Mouse (Mus musculus) testis, postnatal 14 days (tissue): ENCODE results near the gene Gm20388.
A peak's percentile ranks its signal among the peaks of the same experiment; 100 is the strongest.
"Not testable (repeated sequence)": the region's sequence is repeated elsewhere in the genome, so short reads cannot be mapped to it uniquely, and the experiment has no call there.

Source experiments
- DNase-seq: peaks from one replicate; pipeline ENCODE4 v3.0.0; 2021; ENCODE audit warnings: low spot score

Gene Gm20388

DNA sequence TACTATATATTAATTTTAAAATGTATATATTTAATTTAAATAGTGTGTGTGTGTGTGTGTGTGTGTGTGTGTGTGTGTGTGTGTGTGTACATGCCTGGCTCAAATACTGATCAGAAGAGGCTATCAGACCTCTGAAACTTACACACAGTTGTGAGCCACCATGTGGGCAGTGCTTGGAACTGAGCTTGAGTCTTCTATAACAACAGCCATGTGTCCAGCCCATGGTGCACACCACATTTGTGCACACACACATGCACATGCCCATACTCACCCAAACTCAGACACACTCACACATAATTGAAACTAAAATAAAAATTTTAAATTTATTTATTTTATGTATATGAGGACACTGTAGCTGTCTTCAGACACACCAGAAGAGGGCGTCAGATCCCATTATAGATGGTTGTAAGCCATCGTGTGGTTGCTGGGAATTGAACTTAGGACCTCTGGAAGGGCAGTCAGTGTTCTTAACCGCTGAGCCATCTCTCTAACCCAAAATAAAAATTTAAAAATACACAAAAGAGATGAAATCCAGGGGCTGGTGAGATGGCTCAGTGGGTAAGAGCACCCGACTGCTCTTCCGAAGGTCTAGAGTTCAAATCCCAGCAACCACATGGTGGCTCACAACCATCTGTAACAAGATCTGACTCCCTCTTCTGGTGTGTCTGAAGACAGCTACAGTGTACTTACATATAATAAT lies 3504.5 kb downstream of the Gm20388 start:
- not testable (repeated sequence) for DNase-seq

- peak; percentile 74 for DNase-seq
These were observed 3505.6 kb downstream of the Gm20388 start for GRCm38 (mm10) chr8:123415967-123416943.

- DNase-seq: no peak
These were observed 3506.4 kb downstream of the Gm20388 start for GRCm38 (mm10) chr8:123416944-123417555.

GRCm38 (mm10) chr8:123419711-123420110 lies 3509.1 kb downstream of the Gm20388 start:
- no peak for DNase-seq

GRCm38 (mm10) chr8:123420525-123421281 lies 3510.1 kb downstream of the Gm20388 start:
- DNase-seq: no peak

GRCm38 (mm10) chr8:123421325-123421724 lies 3510.7 kb downstream of the Gm20388 start:
- no peak for DNase-seq

- peak; percentile 64 for DNase-seq
These were observed 3511.6 kb downstream of the Gm20388 start for GRCm38 (mm10) chr8:123422056-123422780.

DNA sequence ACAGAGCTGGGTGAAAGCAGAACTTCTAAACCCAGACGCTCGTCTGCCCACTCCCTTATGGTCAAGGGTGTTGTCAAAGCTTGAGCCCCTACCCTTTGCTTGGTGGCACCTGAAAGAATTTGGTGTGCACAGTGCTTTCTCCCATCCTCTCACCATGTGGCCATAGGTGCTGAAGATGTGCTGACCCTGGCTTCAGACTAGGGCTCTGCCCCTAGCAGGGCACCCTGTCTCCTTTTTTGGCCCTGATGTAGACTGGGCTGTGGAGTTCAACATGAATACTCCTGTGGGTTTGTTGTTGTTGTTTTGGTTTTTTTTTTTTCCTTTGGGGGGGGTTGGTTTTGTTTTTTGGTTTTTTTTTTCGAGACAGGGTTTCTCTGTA lies 3512.1 kb downstream of the Gm20388 start:
- DNase-seq: no peak

DNA sequence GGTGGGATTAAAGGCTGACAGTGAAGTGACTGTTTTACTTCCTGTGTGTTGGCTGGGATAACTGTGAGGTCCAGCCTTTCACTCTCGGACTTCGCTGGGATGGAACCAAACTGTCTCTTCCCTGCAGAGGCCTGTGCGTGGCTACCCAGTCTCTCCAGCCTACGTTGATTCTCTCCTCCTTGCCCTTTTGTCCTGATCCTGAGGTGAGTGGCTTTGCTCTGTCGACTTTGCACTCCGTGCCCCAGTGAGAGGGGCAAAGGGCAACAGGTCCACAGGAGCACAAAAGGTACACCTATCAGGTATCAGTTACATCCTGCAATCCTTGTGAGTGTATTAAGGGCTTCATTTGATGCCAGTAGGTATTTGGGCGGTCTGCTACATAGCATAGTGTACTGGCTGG lies 3512.8 kb downstream of the Gm20388 start, which contains the start of gene Def8:
TSS of gene Def8 (plus strand) at position 87 of the 400 bp plus-strand sequence.
- DNase-seq: no peak

- DNase-seq: no peak
These were observed 3516.2 kb downstream of the Gm20388 start for GRCm38 (mm10) chr8:123426511-123427509.

GRCm38 (mm10) chr8:123427639-123428275 lies 3517.1 kb downstream of the Gm20388 start:
- DNase-seq: no peak

GRCm38 (mm10) chr8:123428343-123428893 lies 3517.8 kb downstream of the Gm20388 start:
- DNase-seq: no peak

DNA sequence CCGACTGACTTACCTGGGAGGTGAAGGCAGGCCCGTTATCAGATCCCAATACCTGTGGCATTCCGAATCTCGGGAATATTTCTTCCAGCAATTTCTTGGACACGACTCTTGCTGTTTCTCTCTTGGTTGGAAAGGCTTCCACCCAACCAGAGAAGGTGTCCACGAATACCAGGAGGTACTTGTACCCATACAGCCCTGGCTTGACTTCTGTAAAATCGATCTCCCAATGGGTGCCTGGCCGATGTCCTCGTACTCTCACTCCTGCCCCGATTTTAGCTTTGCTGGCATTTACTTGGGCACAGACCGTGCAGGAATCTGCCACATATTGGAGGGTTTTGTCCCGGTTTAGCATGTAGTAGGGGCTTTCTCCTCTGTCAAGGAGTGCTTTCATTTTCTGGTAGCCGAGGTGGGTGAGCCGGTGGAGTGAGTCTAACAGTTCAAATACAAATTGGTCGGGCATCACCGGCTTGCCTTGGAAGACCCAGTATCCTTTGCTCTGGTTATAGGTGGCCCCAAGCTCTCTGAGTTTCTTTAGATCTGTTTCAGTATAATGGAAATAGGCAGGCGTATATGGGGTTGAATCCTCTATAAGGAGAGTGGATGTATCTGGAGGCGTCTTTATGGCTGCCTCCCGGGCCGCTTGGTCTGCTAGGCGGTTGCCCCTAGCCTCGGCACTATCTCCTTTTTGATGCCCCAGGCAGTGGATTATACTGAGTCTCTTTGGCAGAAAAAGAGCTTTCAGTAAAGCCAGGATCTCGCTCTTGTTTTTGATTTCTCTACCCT lies 3518.5 kb downstream of the Gm20388 start:
- no peak for DNase-seq

GRCm38 (mm10) chr8:123429722-123430013 lies 3519.0 kb downstream of the Gm20388 start:
- DNase-seq: not testable (repeated sequence)

- not testable (repeated sequence) for DNase-seq
These were observed 3520.3 kb downstream of the Gm20388 start for GRCm38 (mm10) chr8:123430936-123431335.

DNA sequence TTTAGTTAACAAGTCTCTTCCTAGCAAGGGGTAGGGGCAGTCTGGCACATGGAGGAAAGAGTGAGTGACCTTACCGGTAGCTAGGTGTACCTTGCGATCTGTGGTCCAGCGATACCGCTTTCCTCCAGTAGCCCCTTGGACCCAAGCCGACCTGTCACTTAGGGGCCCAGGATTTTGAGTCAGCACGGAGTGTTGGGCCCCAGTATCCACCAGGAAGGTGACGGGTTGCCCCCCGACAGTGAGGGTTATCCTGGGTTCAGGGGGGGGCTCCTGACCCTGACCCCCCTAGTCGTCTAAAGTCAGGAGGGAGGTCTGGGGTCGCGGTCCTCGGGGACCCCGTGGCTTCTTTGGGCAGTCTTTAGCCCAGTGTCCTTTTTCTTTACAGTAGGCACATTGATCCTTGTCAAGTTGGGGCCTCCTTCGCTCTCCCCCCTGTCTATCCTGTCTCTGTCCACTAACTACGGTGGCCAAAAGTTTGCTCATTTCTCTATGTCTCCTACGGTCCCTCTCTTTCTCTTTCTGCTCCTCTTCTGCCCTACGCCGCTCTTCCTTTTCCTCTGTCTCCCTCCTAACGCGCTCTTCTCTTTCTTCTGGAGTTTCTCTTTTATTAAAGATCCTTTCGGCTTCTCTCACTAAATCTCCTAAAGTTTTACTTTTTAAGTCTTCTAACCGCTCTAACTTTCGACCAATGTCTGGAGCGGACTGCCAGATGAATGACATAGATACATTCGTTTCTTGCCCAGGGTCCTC lies 3521.2 kb downstream of the Gm20388 start:
- DNase-seq: no peak

- DNase-seq: no peak
These were observed 3521.7 kb downstream of the Gm20388 start for GRCm38 (mm10) chr8:123432381-123432780.
